Mouse (Mus musculus) yolk sac, embryonic 10.5 days (tissue): ENCODE data around the gene Dhx29.
"Not testable (repeated sequence)": the region's sequence is repeated elsewhere in the genome, so short reads cannot be mapped to it uniquely, and the experiment has no call there.

Source experiments
- DNase-seq: peaks from one replicate; pipeline ENCODE4 v3.0.0-alpha.2; 2017; ENCODE audit warnings: low spot score

Dhx29 gene

GRCm38 (mm10) chr13:112987532-112987943 is 60.3 kb downstream of the Dhx29 start, which contains the start of gene Ccno:
Gene Ccno, plus strand, starts transcription at chr13:112987802.
- DNase-seq, result peak; percentile 92

GRCm38 (mm10) chr13:112987991-112988390 is 60.7 kb downstream of the Dhx29 start:
- DNase-seq, result no peak

GRCm38 (mm10) chr13:112988866-112989265 is 61.6 kb downstream of the Dhx29 start:
- no peak for DNase-seq

- no peak for DNase-seq
Observed at GRCm38 (mm10) chr13:112989541-112989940, 62.3 kb downstream of the Dhx29 start.

GRCm38 (mm10) chr13:112990346-112990745 is 63.1 kb downstream of the Dhx29 start:
- DNase-seq, result no peak

- DNase-seq, result no peak
Observed at GRCm38 (mm10) chr13:112993531-112994152, 66.4 kb downstream of the Dhx29 start, which contains the start of gene Mcidas. Gene Mcidas, plus strand, starts transcription at chr13:112993845.

- peak; percentile 41 for DNase-seq
Observed at GRCm38 (mm10) chr13:112994191-112994590, 66.9 kb downstream of the Dhx29 start.

- DNase-seq, result no peak
Observed at GRCm38 (mm10) chr13:112996407-112996806, 69.2 kb downstream of the Dhx29 start.

GRCm38 (mm10) chr13:112997369-112997768 is 70.1 kb downstream of the Dhx29 start:
- no peak for DNase-seq

- no peak for DNase-seq
Observed at GRCm38 (mm10) chr13:112998427-112999201, 71.4 kb downstream of the Dhx29 start.

GRCm38 (mm10) chr13:113000090-113000489 is 72.8 kb downstream of the Dhx29 start:
- DNase-seq, result no peak

- no peak for DNase-seq
Observed at GRCm38 (mm10) chr13:113000576-113001318, 73.5 kb downstream of the Dhx29 start.

- DNase-seq, result no peak
Observed at GRCm38 (mm10) chr13:113012683-113013082, 85.4 kb downstream of the Dhx29 start.

- not testable (repeated sequence) for DNase-seq
Observed at GRCm38 (mm10) chr13:113013174-113013953, 86.1 kb downstream of the Dhx29 start.
